Comparison of ENCODE assay signal across 8 mouse cellular contexts in genomic region chr15:31224806-31225642, GRCm38 (mm10). TPM values are rescaled to one million over a fixed set of nuclear protein-coding genes. Genes with fewer than 3 reads are reported as not detected.
A peak's percentile ranks its signal among the peaks of the same experiment; 100 is the strongest.
DNase-seq lines count a peak whose midpoint lies in the region; ATAC-seq and TF ChIP-seq lines count a peak whose summit lies in the region.

No protein-coding gene starts in this region.

- peak overlapping the region; percentile 26; the same call in 1 of the 2 replicates for H3K27ac ChIP-seq in embryonic facial prominence, embryonic 12.5 days
- peak overlapping the region; percentile 86 for H3K27ac ChIP-seq in hindbrain, postnatal 0 days
- H3K27ac ChIP-seq in liver, postnatal 0 days (ENCODE audit: low read depth), result peak overlapping the region; percentile 91
- H3K27ac ChIP-seq in neural tube, embryonic 15.5 days (replicated peaks), result peak overlapping the region; percentile 88

- ATAC-seq in CD4-positive, CD25-positive, alpha-beta regulatory T cell, adult 4 months, result peak; percentile 8
- no peak for ATAC-seq in embryonic facial prominence, embryonic 12.5 days (ENCODE audit: insufficient number of reproducible peaks, insufficient read depth, low FRiP score, low TSS enrichment)
- ATAC-seq in hindbrain, postnatal 0 days, result no peak
- no peak for ATAC-seq in liver, postnatal 0 days
- ATAC-seq in neural tube, embryonic 15.5 days (ENCODE audit: low FRiP score), result no peak

- TF ChIP-seq EP300 in liver, postnatal 0 days (IDR thresholded peaks at IDR 0.05; ENCODE audit: low read depth), result no peak

- no peak for TF ChIP-seq CTCF in hindbrain, postnatal 0 days (IDR thresholded peaks at IDR 0.05; ENCODE audit: low read depth)
- TF ChIP-seq CTCF in liver, postnatal 0 days (IDR thresholded peaks at IDR 0.05; ENCODE audit: low read depth), result no peak

- H3K9ac ChIP-seq in embryonic facial prominence, embryonic 12.5 days, result peak overlapping the region; percentile 81
- peak overlapping the region; percentile 85 for H3K9ac ChIP-seq in hindbrain, postnatal 0 days (replicated peaks; ENCODE audit: low read length)
- peak overlapping the region; percentile 93 for H3K9ac ChIP-seq in liver, postnatal 0 days (replicated peaks)
- peak overlapping the region; percentile 80 for H3K9ac ChIP-seq in neural tube, embryonic 15.5 days (replicated peaks)

- peak overlapping the region; percentile 55 for H3K4me2 ChIP-seq in embryonic facial prominence, embryonic 12.5 days (replicated peaks)
- peak overlapping the region; percentile 85 for H3K4me2 ChIP-seq in hindbrain, postnatal 0 days (ENCODE audit: low read depth, low read length)
- H3K4me2 ChIP-seq in liver, postnatal 0 days (ENCODE audit: low read depth, low read length), result peak overlapping the region; percentile 89
- H3K4me2 ChIP-seq in neural tube, embryonic 15.5 days, result peak overlapping the region; percentile 71

- H3K36me3 ChIP-seq in embryonic facial prominence, embryonic 12.5 days, result no peaks in the 10 kb centered on the region
- no peaks in the 10 kb centered on the region for H3K36me3 ChIP-seq in hindbrain, postnatal 0 days (ENCODE audit: insufficient read depth, low read length)
- H3K36me3 ChIP-seq in liver, postnatal 0 days (replicated peaks; ENCODE audit: insufficient read depth, low read length), result peaks cover 3% of the 10 kb centered on the region; the same call in 1 of the 2 replicates
- no peaks in the 10 kb centered on the region for H3K36me3 ChIP-seq in neural tube, embryonic 15.5 days

- DNase-seq in 3T3-L1 (ENCODE audit: low read depth, low spot score), result peak; percentile 61
- no peak for DNase-seq in hindbrain, postnatal 0 days (ENCODE audit: low spot score)
- DNase-seq in liver, postnatal 0 days, result peak; percentile 34
- no peak for DNase-seq in gastrocnemius, adult 8-10 months (ENCODE audit: low spot score in 2 of 2)
- DNase-seq in ovary, adult 18-20 months (ENCODE audit: low spot score), result no peak

- H3K9me3 ChIP-seq in embryonic facial prominence, embryonic 12.5 days, result no peaks in the 10 kb centered on the region
- H3K9me3 ChIP-seq in hindbrain, postnatal 0 days (ENCODE audit: low read length), result no peaks in the 10 kb centered on the region
- no peaks in the 10 kb centered on the region for H3K9me3 ChIP-seq in liver, postnatal 0 days (ENCODE audit: low read length)
- no peaks in the 10 kb centered on the region for H3K9me3 ChIP-seq in neural tube, embryonic 15.5 days (replicated peaks)

- WGBS in embryonic facial prominence, embryonic 12.5 days, result 41% methylated on average over 13 of the region's 13 CpGs
- WGBS in hindbrain, postnatal 0 days, result 33% methylated on average over 13 of the region's 13 CpGs
- WGBS in liver, postnatal 0 days (ENCODE audit: insufficient replicate concordance), result 15% methylated on average over 13 of the region's 13 CpGs
- WGBS in neural tube, embryonic 15.5 days, result 33% methylated on average over 13 of the region's 13 CpGs

- peaks cover 3% of the 10 kb centered on the region for H3K4me1 ChIP-seq in embryonic facial prominence, embryonic 12.5 days
- H3K4me1 ChIP-seq in hindbrain, postnatal 0 days (ENCODE audit: insufficient read depth, low read length), result peaks cover 5% of the 10 kb centered on the region; the same call in 1 of the 2 replicates
- H3K4me1 ChIP-seq in liver, postnatal 0 days (ENCODE audit: insufficient read depth), result peaks cover 12% of the 10 kb centered on the region
- peaks cover 18% of the 10 kb centered on the region for H3K4me1 ChIP-seq in neural tube, embryonic 15.5 days

- no peaks in the 10 kb centered on the region for H3K27me3 ChIP-seq in embryonic facial prominence, embryonic 12.5 days
- no peaks in the 10 kb centered on the region for H3K27me3 ChIP-seq in hindbrain, postnatal 0 days (ENCODE audit: insufficient read depth, low read length)
- H3K27me3 ChIP-seq in liver, postnatal 0 days (ENCODE audit: insufficient read depth, low read length), result no peaks in the 10 kb centered on the region
- no peaks in the 10 kb centered on the region for H3K27me3 ChIP-seq in neural tube, embryonic 15.5 days (replicated peaks)

- peak overlapping the region; percentile 75 for H3K4me3 ChIP-seq in embryonic facial prominence, embryonic 12.5 days
- H3K4me3 ChIP-seq in hindbrain, postnatal 0 days (ENCODE audit: low read length), result peak overlapping the region; percentile 91
- peak overlapping the region; percentile 84 for H3K4me3 ChIP-seq in liver, postnatal 0 days (ENCODE audit: low read depth, low read length)
- peak overlapping the region; percentile 85 for H3K4me3 ChIP-seq in neural tube, embryonic 15.5 days (replicated peaks)

RNA-seq across cellular contexts. Expression of gene Dap, which starts 0.9 kb away (rescaled TPM):
- 10 to 100 TPM; 61.6 to 81.6 TPM for polyA plus RNA-seq in CD4-positive, CD25-positive, alpha-beta regulatory T cell, adult 4 months (2017; shearing (Covaris generic))
- 73.3 and 74.1 TPM in 2 replicates for polyA plus RNA-seq in embryonic facial prominence, embryonic 12.5 days (2016; fragmentation: Nextera tagmentation; extraction: Ambion mirVana)
- total RNA-seq in hindbrain, postnatal 0 days (2014; rRNA removed), result 17.6 and 39.0 TPM in 2 replicates
- 26.5 and 29.5 TPM in 2 replicates for polyA plus RNA-seq in hindbrain, postnatal 0 days (2015; fragmentation: Nextera tagmentation; extraction: Ambion mirVana)
- polyA plus RNA-seq in liver, postnatal 0 days (2015; fragmentation: Nextera tagmentation; extraction: Ambion mirVana), result 75.9 and 77.8 TPM in 2 replicates
- polyA plus RNA-seq in neural tube, embryonic 15.5 days (2015; fragmentation: Nextera tagmentation; extraction: Ambion mirVana), result 28.2 and 35.3 TPM in 2 replicates
- total RNA-seq in gastrocnemius, adult 8-10 months (2022), result 1 to 10 TPM; 4.3 to 9.4 (median 4.8) TPM

Comparison
In these comparisons a context has a peak if more than half of its experiments do, and no peak if none do; other contexts are left out.
1. DNase-seq: peak in 3T3-L1 (single experiment) and liver, postnatal 0 days (single experiment); none in hindbrain, postnatal 0 days (single experiment), gastrocnemius, adult 8-10 months (0 of 2) and ovary, adult 18-20 months (single experiment).
2. H3K27ac ChIP-seq: peak in every context shown above with its lines; median percentile 91 in liver, postnatal 0 days; 88 in neural tube, embryonic 15.5 days; 86 in hindbrain, postnatal 0 days; 26 in embryonic facial prominence, embryonic 12.5 days.
3. Peak in every context shown above with its lines, with median percentiles within 50 percentile points of each other: H3K4me2 ChIP-seq, H3K4me3 ChIP-seq and H3K9ac ChIP-seq.